Mouse (Mus musculus): ENCODE results near the gene Clip1.

- TF ChIP-seq POLR2A (IDR thresholded peaks at IDR 0.05; ENCODE audit: control insufficient read depth, low read depth, low read length) (no peak), CTCF (IDR thresholded peaks at IDR 0.05; ENCODE audit: control insufficient read depth, insufficient read depth, insufficient replicate concordance, low read depth, low read length) (no peak)
Observed at GRCm38 (mm10) chr5:123555693-123556092, 128.7 kb downstream of the Clip1 start.
